Mouse (Mus musculus): ENCODE results near the gene Wnk1.

Wnk1 gene

GRCm38 (mm10) chr6:120042632-120043220 is 4.3 kb upstream of the Wnk1 start:
- no peak for DNase-seq (ENCODE audit: low read depth in 1 of 2, low spot score in 2 of 2)

GRCm38 (mm10) chr6:120040557-120040857 is 2.0 kb upstream of the Wnk1 start:
- no peak for DNase-seq (ENCODE audit: low read depth in 1 of 2, low spot score in 2 of 2)

GRCm38 (mm10) chr6:120039668-120040556 is 1.4 kb upstream of the Wnk1 start:
- peak; percentile 40 to 67 for DNase-seq (ENCODE audit: low read depth in 1 of 2, low spot score in 2 of 2)

GRCm38 (mm10) chr6:120039256-120039563 is 738 bp upstream of the Wnk1 start:
- no peak for DNase-seq (ENCODE audit: low read depth in 1 of 2, low spot score in 2 of 2)

- DNase-seq (ENCODE audit: low read depth in 1 of 2, low spot score in 2 of 2) = peak; percentile 16 to 45
Measured at GRCm38 (mm10) chr6:120037636-120038365, 671 bp downstream of the Wnk1 start.

- peak; percentile 60 to 83 for DNase-seq (ENCODE audit: low read depth in 1 of 2, low spot score in 2 of 2)
Measured at GRCm38 (mm10) chr6:120037004-120037635, 1.4 kb downstream of the Wnk1 start.

- DNase-seq (ENCODE audit: low read depth in 1 of 2, low spot score in 2 of 2) = no peak
Measured at GRCm38 (mm10) chr6:120024577-120024976, 13.9 kb downstream of the Wnk1 start.

GRCm38 (mm10) chr6:120023746-120024145 is 14.7 kb downstream of the Wnk1 start:
- no peak for DNase-seq (ENCODE audit: low read depth in 1 of 2, low spot score in 2 of 2)

- DNase-seq (ENCODE audit: low read depth in 1 of 2, low spot score in 2 of 2) = no peak
Measured at GRCm38 (mm10) chr6:120022042-120022441, 16.4 kb downstream of the Wnk1 start.

- DNase-seq (ENCODE audit: low read depth in 1 of 2, low spot score in 2 of 2) = no peak
Measured at GRCm38 (mm10) chr6:120019697-120020096, 18.8 kb downstream of the Wnk1 start.

- DNase-seq (ENCODE audit: low read depth in 1 of 2, low spot score in 2 of 2) = no peak
Measured at GRCm38 (mm10) chr6:120013125-120013524, 25.3 kb downstream of the Wnk1 start.

GRCm38 (mm10) chr6:120011440-120011839 is 27.0 kb downstream of the Wnk1 start:
- DNase-seq (ENCODE audit: low read depth in 1 of 2, low spot score in 2 of 2) = no peak

- DNase-seq (ENCODE audit: low read depth in 1 of 2, low spot score in 2 of 2) = no peak
Measured at GRCm38 (mm10) chr6:120011001-120011400, 27.5 kb downstream of the Wnk1 start.

GRCm38 (mm10) chr6:120010535-120010934 is 27.9 kb downstream of the Wnk1 start:
- no peak for DNase-seq (ENCODE audit: low read depth in 1 of 2, low spot score in 2 of 2)

GRCm38 (mm10) chr6:120001718-120002117 is 36.8 kb downstream of the Wnk1 start:
- no peak for DNase-seq (ENCODE audit: low read depth in 1 of 2, low spot score in 2 of 2)

- DNase-seq (ENCODE audit: low read depth in 1 of 2, low spot score in 2 of 2) = no peak
Measured at GRCm38 (mm10) chr6:119996480-119996879, 42.0 kb downstream of the Wnk1 start.

GRCm38 (mm10) chr6:119924235-119925005 is 114.1 kb downstream of the Wnk1 start:
- DNase-seq (ENCODE audit: low read depth in 1 of 2, low spot score in 2 of 2) = no peak

GRCm38 (mm10) chr6:119922544-119922943 is 115.9 kb downstream of the Wnk1 start:
- no peak for DNase-seq (ENCODE audit: low read depth in 1 of 2, low spot score in 2 of 2)

- no peak for DNase-seq (ENCODE audit: low read depth in 1 of 2, low spot score in 2 of 2)
Measured at GRCm38 (mm10) chr6:119922136-119922535, 116.3 kb downstream of the Wnk1 start.

GRCm38 (mm10) chr6:119918561-119919181 is 119.8 kb downstream of the Wnk1 start:
- peak; percentile 61 to 62 for DNase-seq (ENCODE audit: low read depth in 1 of 2, low spot score in 2 of 2)
